Mouse (Mus musculus): ENCODE results near the gene Gm5108. TPM values are rescaled to one million over a fixed set of nuclear protein-coding genes. Genes with fewer than 3 reads are reported as not detected.

The Gm5108 gene
- polyA plus RNA-seq (2015; fragmentation: Nextera tagmentation; extraction: Ambion mirVana) = not detected in 2 replicates

GRCm38 (mm10) chr5:67941369-67941768 is at the start of gene Gm5108:
Gene Gm5108 (plus strand): TSS chr5:67941669.
- Histone ChIP-seq H3K4me1 (no peaks in the 10 kb centered on the region), H3K4me2 (replicated peaks) (no peak within 1 kb of the TSS), H3K27me3 (no peaks in the 10 kb centered on the region), H3K27ac (replicated peaks) (no peak within 1 kb of the TSS), H3K9me3 (no peaks in the 10 kb centered on the region), H3K36me3 (no peaks in the 10 kb centered on the region), H3K4me3 (no peak within 1 kb of the TSS), H3K9ac (replicated peaks) (no peak within 1 kb of the TSS)
- ATAC-seq (replicated peaks) = no peak
- 98% methylated on average over 2 of the region's 2 CpGs for WGBS

GRCm38 (mm10) chr5:67898921-67899320 is 42.5 kb upstream of the Gm5108 start:
- 78% methylated on average over 1 of the region's 1 CpGs for WGBS
- H3K4me3 ChIP-seq = no peak overlapping the region
- H3K27me3 ChIP-seq = no peaks in the 10 kb centered on the region
- no peak overlapping the region for H3K27ac ChIP-seq (replicated peaks)
- no peak overlapping the region for H3K4me2 ChIP-seq (replicated peaks)
- no peaks in the 10 kb centered on the region for H3K4me1 ChIP-seq
- H3K9ac ChIP-seq (replicated peaks) = no peak overlapping the region
- ATAC-seq (replicated peaks) = no peak
- H3K36me3 ChIP-seq = no peaks in the 10 kb centered on the region
- H3K9me3 ChIP-seq = no peaks in the 10 kb centered on the region

DNA sequence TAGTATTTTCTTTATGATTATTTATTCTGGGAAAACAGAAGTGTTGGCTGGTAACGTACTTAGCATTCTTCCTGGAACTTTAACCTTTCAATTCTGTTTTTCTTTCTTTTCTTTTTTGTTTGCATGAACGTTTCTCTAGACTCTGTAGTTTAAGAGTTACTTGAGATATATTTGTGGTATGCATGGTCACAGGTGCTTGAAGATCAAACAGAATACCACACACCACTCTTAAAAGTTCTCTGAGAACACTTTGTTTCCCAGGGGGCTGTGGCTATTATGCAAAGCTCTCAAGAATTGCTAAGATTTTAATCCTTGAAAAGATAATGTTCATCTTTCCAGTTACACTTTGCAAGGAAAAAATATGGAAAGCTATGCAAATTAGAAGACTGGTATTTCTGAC is 36.9 kb upstream of the Gm5108 start:
- Histone ChIP-seq H3K27ac (replicated peaks) (no peak overlapping the region), H3K4me3 (no peak overlapping the region), H3K36me3 (no peaks in the 10 kb centered on the region), H3K9me3 (no peaks in the 10 kb centered on the region), H3K4me1 (no peaks in the 10 kb centered on the region), H3K27me3 (no peaks in the 10 kb centered on the region), H3K4me2 (replicated peaks) (no peak overlapping the region), H3K9ac (replicated peaks) (no peak overlapping the region)
- no peak for ATAC-seq (replicated peaks)
- 62% methylated on average over 2 of the region's 2 CpGs for WGBS

DNA sequence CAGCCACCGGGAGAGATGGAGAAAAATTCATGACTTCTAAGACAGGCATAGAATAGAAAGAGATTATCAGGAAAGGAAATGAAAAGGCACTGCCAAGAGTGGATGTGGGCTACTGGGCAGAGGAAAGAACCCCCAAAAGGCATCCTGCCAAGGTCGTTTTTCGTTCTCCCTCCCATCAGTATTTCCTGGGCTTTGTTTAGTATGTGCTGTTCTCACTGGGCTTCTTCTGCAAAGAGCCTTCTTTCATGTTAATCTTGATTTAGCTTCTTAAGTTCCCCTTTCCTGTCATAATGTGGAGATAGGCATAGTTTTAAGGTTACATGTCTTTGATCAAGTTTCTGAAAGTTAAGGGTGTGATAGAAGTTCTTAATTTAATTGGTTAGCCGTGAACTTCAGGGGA is 10.9 kb upstream of the Gm5108 start:
- no peak for ATAC-seq (replicated peaks)
- no peaks in the 10 kb centered on the region for H3K9me3 ChIP-seq
- no peaks in the 10 kb centered on the region for H3K4me1 ChIP-seq
- no peak overlapping the region for H3K4me3 ChIP-seq
- H3K36me3 ChIP-seq = no peaks in the 10 kb centered on the region
- H3K27me3 ChIP-seq = no peaks in the 10 kb centered on the region
- WGBS = 53% methylated on average over 4 of the region's 4 CpGs
- H3K4me2 ChIP-seq (replicated peaks) = no peak overlapping the region
- no peak overlapping the region for H3K9ac ChIP-seq (replicated peaks)
- no peak overlapping the region for H3K27ac ChIP-seq (replicated peaks)

GRCm38 (mm10) chr5:67931623-67932022 is 9.8 kb upstream of the Gm5108 start:
- no peaks in the 10 kb centered on the region for H3K9me3 ChIP-seq
- no peaks in the 10 kb centered on the region for H3K36me3 ChIP-seq
- 77% methylated on average over 2 of the region's 2 CpGs for WGBS
- no peak for ATAC-seq (replicated peaks)
- no peak overlapping the region for H3K4me3 ChIP-seq
- H3K4me1 ChIP-seq = no peaks in the 10 kb centered on the region
- H3K27me3 ChIP-seq = no peaks in the 10 kb centered on the region
- no peak overlapping the region for H3K4me2 ChIP-seq (replicated peaks)
- no peak overlapping the region for H3K27ac ChIP-seq (replicated peaks)
- H3K9ac ChIP-seq (replicated peaks) = no peak overlapping the region

- Histone ChIP-seq H3K36me3 (no peaks in the 10 kb centered on the region), H3K9ac (replicated peaks) (no peak overlapping the region), H3K9me3 (no peaks in the 10 kb centered on the region), H3K27ac (replicated peaks) (no peak overlapping the region), H3K4me1 (no peaks in the 10 kb centered on the region), H3K4me2 (replicated peaks) (no peak overlapping the region), H3K27me3 (no peaks in the 10 kb centered on the region), H3K4me3 (no peak overlapping the region)
- no peak for ATAC-seq (replicated peaks)
- WGBS = 65% methylated on average over 2 of the region's 2 CpGs
These were observed 1.7 kb downstream of the Gm5108 start for GRCm38 (mm10) chr5:67943199-67943598.

DNA sequence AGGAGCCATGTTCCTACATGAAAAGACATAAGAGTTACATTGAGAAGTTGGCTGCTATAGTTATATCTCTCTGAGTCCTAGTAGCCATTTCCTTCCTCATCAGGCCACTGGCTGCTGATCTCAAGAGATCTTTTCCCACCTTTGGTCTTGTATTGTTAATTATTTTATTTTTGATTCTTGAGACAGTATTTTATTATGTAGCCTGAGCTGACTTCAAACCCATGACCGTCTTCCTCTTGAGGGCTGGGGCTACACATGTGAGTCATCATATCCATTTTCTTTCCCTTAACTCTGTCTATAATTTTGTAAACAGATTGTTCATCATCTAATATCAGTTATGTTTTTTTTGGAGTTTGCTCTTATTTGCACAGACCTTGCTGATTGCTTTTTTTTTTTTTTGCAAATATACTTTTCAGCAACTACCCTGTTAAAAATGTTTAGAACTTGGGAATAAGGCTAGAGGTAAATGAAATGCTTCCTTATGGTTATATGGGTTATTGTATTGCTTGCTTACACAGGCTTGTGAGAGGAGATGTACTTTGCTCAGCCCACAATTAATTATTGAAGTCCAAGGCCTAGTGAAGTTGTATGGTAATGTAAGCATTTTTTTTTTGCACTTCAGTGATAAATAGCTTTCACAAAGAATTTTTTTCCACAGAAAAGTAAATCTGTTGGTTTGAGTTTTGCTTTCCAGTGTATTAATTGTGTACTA is 2.8 kb downstream of the Gm5108 start:
- 90% methylated on average over 1 of the region's 1 CpGs for WGBS
- Histone ChIP-seq H3K9ac (replicated peaks) (no peak overlapping the region), H3K27ac (replicated peaks) (no peak overlapping the region)

DNA sequence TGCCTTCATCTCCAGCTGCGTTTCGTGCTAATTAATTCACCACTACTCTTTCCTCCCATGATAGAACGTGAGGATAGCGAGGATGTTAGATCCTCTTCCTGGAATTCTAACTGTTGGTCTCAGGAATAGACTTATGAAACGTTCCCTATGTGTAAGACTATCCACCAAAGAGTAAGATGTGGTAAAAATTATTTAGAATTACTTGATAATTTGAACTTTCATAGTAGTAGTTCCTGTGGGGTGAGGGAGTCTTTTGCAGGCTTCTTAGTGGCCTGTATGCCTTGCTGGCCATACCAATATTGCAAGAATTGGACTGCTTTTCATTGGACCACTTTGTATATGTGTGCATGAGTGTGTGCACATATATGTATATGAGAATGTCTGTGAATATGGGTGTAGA is 4.9 kb downstream of the Gm5108 start, which contains the start of gene Gm21905:
Gene Gm21905, minus strand, starts transcription at position 101 of the 400 bp plus-strand sequence.
- Histone ChIP-seq H3K9ac (replicated peaks) (no peak within 1 kb of the TSS), H3K9me3 (no peaks in the 10 kb centered on the region), H3K27me3 (no peaks in the 10 kb centered on the region), H3K4me1 (no peaks in the 10 kb centered on the region), H3K27ac (replicated peaks) (no peak within 1 kb of the TSS), H3K4me2 (replicated peaks) (no peak within 1 kb of the TSS), H3K36me3 (no peaks in the 10 kb centered on the region), H3K4me3 (no peak within 1 kb of the TSS)
- no peak for ATAC-seq (replicated peaks)
- 74% methylated on average over 5 of the region's 5 CpGs for WGBS

More for the DNA sequence above, 2.8 kb downstream of the Gm5108 start:
- H3K4me2 ChIP-seq (replicated peaks) = no peak overlapping the region
- H3K27me3 ChIP-seq = no peaks in the 10 kb centered on the region
- no peaks in the 10 kb centered on the region for H3K36me3 ChIP-seq
- no peak overlapping the region for H3K4me3 ChIP-seq
- no peak for ATAC-seq (replicated peaks)
- H3K9me3 ChIP-seq = no peaks in the 10 kb centered on the region
- no peaks in the 10 kb centered on the region for H3K4me1 ChIP-seq

GRCm38 (mm10) chr5:67947006-67947405 is 5.5 kb downstream of the Gm5108 start:
- Histone ChIP-seq H3K9me3 (no peaks in the 10 kb centered on the region), H3K4me3 (no peak overlapping the region), H3K4me2 (replicated peaks) (no peak overlapping the region), H3K9ac (replicated peaks) (no peak overlapping the region), H3K4me1 (no peaks in the 10 kb centered on the region), H3K27ac (replicated peaks) (no peak overlapping the region), H3K27me3 (no peaks in the 10 kb centered on the region), H3K36me3 (no peaks in the 10 kb centered on the region)
- ATAC-seq (replicated peaks) = no peak

DNA sequence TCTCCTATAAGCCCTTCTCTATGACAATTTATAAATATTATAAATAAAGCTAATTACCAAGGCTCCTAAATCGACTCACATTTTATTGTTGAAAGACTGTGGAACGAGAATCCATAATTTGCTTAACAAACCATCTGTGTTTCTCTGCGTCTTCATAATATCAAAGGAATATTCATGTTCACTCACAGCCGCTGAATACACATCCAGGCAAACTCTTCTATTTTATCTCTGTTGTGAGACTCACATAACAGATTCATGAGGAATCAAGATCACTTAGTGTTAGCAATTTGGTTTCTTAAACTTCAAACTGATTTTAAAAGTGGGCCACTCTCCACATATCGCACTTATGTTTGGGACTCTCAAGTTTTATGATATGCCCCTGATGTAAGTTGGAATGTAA is 6.6 kb downstream of the Gm5108 start:
- no peak overlapping the region for H3K4me3 ChIP-seq
- no peaks in the 10 kb centered on the region for H3K27me3 ChIP-seq
- H3K36me3 ChIP-seq = no peaks in the 10 kb centered on the region
- no peak overlapping the region for H3K27ac ChIP-seq (replicated peaks)
- WGBS = 78% methylated on average over 5 of the region's 5 CpGs
- ATAC-seq (replicated peaks) = no peak
- no peak overlapping the region for H3K9ac ChIP-seq (replicated peaks)
- H3K4me2 ChIP-seq (replicated peaks) = no peak overlapping the region
- H3K4me1 ChIP-seq = no peaks in the 10 kb centered on the region
- no peaks in the 10 kb centered on the region for H3K9me3 ChIP-seq

DNA sequence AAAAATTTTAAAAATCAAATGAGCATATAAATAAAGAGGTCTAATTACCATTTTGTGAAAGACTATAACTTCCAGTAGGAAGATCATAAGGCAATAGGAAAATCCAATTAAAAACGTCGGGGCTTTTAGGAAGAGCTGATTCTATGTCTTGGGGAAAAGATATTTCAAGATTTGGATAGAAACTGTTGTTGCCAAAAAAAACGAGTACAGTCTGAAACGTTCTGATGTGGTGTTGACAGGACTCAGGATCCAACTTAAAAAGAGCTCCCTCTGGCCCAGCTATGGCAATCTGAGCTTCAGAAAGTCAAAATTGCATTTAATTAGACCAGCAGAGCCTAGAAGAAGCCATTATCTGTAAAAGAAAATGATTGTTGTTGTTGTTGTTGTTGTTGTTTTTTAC is 12.6 kb downstream of the Gm5108 start:
- H3K27ac ChIP-seq (replicated peaks) = no peak overlapping the region
- no peaks in the 10 kb centered on the region for H3K36me3 ChIP-seq
- H3K4me1 ChIP-seq = no peaks in the 10 kb centered on the region
- WGBS = 62% methylated on average over 4 of the region's 4 CpGs
- no peaks in the 10 kb centered on the region for H3K9me3 ChIP-seq
- no peaks in the 10 kb centered on the region for H3K27me3 ChIP-seq
- no peak; the same call in 1 of the 2 replicates for ATAC-seq (replicated peaks)
- H3K9ac ChIP-seq (replicated peaks) = no peak overlapping the region
- H3K4me3 ChIP-seq = no peak overlapping the region
- H3K4me2 ChIP-seq (replicated peaks) = no peak overlapping the region

DNA sequence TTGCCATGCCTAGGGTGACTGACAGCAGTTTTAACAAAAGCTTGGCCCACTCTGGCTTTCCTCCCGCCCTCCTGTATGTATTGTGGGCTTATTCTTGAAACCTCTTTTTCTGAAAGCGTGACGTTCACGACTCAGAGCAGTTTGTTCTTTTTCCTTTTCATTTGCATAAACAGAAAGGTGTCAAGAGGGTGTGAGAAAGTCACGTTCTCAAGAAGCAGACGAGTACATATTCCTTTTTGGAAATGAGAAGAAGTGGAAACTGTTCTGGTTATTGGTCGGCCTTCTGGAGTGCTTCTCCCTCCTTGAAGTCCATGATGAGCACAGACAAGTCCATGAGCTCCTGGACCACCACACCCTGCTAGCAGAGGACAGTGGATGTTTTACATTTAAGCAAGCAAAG is 14.0 kb downstream of the Gm5108 start:
- Histone ChIP-seq H3K27me3 (no peaks in the 10 kb centered on the region), H3K9ac (replicated peaks) (no peak overlapping the region), H3K9me3 (no peaks in the 10 kb centered on the region), H3K4me3 (no peak overlapping the region), H3K27ac (replicated peaks) (no peak overlapping the region), H3K4me1 (no peaks in the 10 kb centered on the region), H3K36me3 (no peaks in the 10 kb centered on the region), H3K4me2 (replicated peaks) (no peak overlapping the region)
- 36% methylated on average over 7 of the region's 7 CpGs for WGBS
- ATAC-seq (replicated peaks) = no peak

All from forebrain, embryonic 15.5 days (tissue).